Mouse (Mus musculus) right cerebral cortex, postnatal 4 days (tissue): ENCODE results near the gene Ghr.

Source experiments
- DNase-seq: peaks from one replicate; pipeline ENCODE4 v3.0.0-alpha.2; 2022

Ghr gene

DNA sequence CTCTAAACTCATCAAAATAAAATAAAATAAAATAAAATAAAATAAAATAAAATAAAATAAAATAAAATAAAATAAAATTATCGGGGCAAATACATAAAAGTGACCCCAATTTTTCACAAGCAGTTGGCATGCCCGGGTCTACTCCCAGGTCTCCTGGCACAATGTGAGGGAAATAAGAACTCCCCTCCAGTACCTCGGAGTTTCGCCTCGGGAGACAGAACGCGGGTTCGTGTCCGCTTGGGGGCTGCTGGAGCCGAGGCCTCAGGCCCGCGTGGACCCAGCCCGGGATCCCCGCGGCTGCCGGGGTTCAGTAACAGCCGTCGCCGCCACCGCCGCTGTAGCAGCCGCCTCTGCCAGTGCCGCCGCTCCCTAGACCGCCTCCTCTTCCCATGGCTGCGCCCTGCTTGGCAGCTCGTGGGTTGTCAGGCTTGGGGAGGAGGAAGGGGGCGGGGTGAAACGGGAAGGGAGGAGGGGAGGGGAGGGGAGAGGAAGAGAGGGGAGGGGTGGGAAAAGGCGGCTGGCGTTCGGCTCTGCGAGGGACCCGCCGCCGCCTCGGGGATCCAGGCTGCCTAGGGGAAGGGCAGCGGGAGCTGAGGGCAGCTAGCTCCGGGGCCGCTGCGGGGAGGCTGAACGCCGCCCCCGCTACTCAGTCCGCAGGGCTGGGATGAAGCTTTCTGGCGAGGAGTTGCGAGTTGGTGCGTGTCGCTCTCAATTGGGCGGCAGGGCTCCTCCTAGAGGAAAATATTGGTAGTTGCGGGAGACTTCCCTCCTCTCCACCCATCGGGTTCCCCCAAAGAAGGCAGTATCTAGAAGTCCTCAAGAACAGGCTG, at the start of gene Ghr:
Ghr (minus strand) TSS at position 686 of the 830 bp plus-strand sequence.
- DNase-seq = peak; percentile 80

GRCm38 (mm10) chr15:3622746-3623145, 39.5 kb upstream of the Ghr start:
- DNase-seq = no peak

- no peak for DNase-seq
Observed at GRCm38 (mm10) chr15:3620368-3620767, 37.1 kb upstream of the Ghr start.

GRCm38 (mm10) chr15:3618311-3618710, 35.0 kb upstream of the Ghr start:
- no peak for DNase-seq

DNA sequence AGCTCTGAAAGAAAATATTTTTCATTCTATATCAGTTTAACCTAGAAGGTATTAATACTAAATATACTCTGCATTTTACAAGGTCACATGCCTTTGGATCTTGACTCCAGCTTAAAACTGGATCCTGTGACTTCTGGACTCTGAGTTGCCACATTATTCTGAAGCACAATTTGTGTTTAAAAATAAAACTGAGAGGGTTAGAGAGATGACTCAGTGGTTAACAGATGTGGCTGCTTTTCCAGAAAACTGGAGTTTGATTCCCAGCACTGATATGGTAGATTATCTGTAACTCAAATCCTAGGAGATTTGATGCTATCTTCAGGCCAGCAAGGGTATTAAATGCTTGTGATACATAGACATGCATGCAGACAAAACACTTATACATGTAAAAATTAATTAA, 28.7 kb upstream of the Ghr start:
- no peak for DNase-seq

GRCm38 (mm10) chr15:3607951-3608350, 24.7 kb upstream of the Ghr start:
- DNase-seq = no peak

DNA sequence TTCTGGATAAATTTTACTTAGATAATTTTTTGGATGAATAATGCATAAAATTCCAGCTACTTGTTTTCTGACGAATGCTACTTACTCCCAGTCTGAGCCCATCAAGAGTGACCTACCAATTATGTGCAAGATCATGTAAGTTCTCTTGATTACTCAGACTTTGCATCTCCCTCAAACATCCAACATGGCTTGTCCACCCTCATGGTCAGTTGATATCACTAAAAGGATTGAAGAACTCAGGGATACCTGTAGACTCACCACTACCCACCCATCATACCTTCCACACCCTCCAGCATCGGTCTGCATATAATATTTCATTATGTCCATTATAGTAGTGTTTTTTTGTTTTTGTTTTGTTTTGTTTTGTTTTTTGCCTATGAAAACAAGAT, 18.8 kb upstream of the Ghr start:
- DNase-seq = no peak

GRCm38 (mm10) chr15:3601422-3602097, 18.3 kb upstream of the Ghr start:
- DNase-seq = no peak

GRCm38 (mm10) chr15:3587879-3588278, 4.6 kb upstream of the Ghr start:
- no peak for DNase-seq

GRCm38 (mm10) chr15:3584361-3584760, 1.1 kb upstream of the Ghr start:
- DNase-seq = no peak

GRCm38 (mm10) chr15:3581861-3582806, 1.2 kb downstream of the Ghr start:
- DNase-seq = peak; percentile 32

DNA sequence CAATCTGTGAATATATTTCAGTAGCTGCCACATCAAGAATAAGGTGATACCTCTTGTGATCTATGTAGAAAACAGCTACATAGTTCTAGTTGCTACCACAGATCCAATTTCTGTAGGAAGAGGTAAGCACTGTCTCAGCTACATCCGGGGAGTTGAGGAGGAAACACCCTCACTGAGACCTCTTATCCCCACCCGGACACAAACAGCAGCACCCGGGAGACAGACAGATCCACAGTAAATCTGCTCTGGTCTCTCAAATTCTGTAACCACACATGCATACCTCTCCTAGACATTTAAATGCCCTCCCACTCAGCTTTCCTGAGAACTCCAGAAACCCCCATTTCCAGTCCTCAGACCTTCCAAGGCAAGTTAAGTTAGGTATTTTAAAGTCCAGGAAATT, 2.0 kb downstream of the Ghr start:
- no peak for DNase-seq

DNA sequence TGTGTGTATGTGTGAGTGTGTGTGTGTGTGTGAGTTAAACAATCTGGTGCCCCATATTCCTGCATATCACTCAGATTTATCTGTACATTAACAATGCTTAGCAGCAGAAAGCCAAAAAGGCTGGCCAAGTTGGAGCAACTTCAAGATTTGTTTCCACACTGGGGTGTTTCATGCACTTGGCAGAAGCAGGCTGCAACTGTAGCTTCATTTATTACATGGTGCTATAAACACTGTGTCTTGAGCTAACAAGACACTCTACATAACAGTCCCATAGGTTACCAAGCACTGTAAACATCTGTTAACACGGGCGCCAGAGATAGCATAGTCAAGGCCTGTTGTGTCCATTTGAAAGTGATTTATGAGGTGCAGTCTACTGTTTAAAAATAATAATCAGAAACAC, 3.1 kb downstream of the Ghr start:
- DNase-seq = peak; percentile 8

DNA sequence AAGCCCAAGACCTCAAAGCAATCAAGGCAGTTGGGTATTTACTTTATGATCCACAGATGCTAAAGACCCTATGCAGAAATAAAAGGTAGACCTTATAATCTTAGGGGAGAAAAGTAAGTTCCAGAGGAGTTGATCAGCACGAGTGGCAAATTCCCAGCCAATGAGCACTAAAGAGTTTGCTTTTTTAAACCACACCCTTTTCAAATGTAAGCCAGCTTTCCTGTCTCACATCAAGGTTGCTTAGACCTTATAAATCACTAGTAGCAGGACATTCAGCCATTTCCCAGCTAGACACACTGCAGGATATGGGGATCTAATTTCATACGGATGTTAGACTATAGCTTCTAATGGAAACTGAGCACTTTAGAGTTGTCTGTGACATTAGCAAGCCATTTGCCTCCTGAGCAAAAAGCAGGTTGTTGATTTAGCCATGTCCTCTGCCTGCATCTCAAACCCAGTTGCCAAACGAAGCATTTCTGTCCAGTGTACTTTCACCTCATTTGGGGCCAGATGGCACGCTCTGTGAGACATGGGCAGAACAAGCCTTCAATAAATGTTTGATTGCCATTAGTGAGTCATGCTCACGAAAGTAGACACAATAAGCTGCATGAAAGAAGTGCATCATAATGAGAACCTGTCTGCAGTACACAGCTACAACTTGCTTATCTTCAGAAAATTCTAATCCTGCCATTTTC, 4.9 kb downstream of the Ghr start:
- DNase-seq = no peak

GRCm38 (mm10) chr15:3569178-3569903, 14.0 kb downstream of the Ghr start:
- DNase-seq = no peak

DNA sequence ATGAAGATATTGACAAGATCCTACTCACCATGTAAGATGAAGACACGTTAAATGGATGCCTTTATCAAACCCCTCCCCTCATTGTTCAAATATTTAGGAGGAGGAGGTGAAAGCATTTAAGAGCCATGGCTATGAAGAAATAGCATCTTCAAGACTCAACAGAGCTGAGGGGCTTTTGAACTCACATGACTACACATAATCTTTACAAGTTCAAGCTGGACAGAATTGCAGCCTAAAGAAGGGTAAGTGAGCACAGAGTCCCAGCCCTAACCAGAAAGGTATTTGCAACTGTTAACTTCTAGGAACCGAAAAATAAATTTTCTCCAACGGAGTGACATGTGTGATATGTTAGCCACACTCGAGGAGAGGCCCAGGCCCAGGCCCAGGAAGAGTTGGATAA, 18.7 kb downstream of the Ghr start:
- DNase-seq = no peak

- no peak for DNase-seq
Observed at GRCm38 (mm10) chr15:3563929-3564516, 19.3 kb downstream of the Ghr start.

DNA sequence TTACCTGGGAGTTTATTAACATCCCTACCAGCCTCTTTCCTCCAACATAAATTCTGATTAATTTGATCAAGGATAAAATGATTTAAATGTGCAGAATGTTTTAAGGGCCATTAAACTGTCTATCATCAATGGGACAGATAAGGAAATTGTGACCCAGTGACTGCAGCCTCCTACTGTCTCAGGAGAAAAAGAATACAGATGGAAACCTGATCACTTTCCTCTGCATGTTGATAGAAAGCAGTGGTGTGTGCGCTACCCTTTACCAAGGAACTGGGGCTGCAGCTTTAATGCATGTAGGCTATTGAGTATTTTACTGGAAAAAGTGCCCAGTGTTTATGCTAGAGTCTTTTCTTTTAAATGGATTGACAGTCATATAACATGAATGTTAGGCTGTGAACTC, 19.8 kb downstream of the Ghr start:
- DNase-seq = no peak

- no peak for DNase-seq
Observed at GRCm38 (mm10) chr15:3558524-3558923, 24.8 kb downstream of the Ghr start.

GRCm38 (mm10) chr15:3544289-3544688, 39.0 kb downstream of the Ghr start:
- DNase-seq = no peak

DNA sequence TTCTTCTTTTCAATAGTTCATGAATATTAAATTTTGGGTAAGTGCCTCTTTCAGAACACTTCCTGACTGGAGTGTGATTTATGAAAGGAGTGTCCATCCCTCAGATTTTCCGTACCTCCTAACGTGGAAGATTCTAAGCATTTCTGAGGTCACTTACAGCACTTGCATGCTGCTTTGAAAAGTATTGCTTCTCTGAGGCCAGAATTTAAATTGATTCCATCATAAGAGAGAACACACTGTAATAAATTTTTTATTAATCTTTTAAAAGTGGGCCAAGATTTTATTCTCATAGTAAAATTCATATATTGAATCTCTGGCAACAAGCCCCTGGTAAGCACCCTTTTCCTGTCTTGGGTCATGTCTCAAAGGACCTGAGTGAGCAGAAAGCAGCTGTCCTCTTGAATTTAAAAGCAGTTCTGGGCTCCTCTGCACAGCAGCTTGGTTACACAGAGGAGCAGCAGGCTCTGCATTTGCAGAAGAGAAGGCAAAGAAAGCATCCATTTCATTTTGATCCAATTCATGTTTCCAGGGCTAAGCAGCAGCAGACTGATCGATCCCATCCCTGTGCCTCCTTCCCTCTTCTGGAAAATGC, 46.9 kb downstream of the Ghr start:
- no peak for DNase-seq
